Mouse (Mus musculus): ENCODE measurements at regions not wholly inside any gene's neighbourhood (a gene's known extent, or its start where the extent isn't known, plus 50 kb on each side); places are given as distances from the start of the nearest gene placed in this dataset.

DNA sequence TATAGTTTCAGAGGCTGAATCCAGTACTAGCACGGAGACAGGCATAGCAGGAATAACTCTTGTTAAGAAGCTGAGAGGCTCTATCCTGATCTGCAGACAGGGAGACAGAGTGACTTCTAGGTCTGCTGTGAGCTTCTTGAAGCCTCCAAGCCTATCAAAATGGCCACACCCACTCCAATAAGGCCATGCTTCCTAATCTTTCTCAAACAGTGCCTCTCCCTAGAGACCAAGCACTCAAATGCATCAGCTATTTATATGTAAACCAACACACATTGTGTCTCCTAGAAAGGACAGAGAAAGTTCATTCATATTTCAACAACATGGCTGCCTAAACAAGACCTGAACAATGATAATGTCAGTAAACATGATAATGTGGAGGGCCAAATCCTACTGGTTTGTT, 384.2 kb downstream of the Tfec start:
- H3K9me3 ChIP-seq (ENCODE audit: control insufficient read depth, low read length), result no peaks in the 10 kb centered on the region
- ATAC-seq, result no peak

DNA sequence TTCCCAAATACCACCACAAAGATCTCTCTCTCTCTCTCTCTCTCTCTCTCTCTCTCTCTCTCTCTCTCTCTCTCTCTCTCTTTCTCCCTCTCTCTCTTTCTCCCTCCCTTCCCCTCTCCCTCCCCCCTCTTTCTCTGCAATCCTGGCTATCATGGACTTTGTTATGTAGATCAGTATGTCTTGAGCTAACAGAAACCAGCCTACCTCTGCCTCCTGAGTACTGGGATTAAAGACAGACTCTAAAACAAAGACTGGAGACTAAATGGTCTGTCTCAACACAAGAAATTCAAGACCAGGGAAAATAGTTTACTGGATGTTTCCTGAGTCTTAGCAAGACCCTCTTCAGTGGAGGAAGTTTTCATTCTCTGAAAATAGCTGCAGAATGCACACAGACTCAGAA, 384.7 kb downstream of the Tfec start:
- H3K4me1 ChIP-seq (replicated peaks; ENCODE audit: control insufficient read depth, insufficient read depth, low read length), result no peaks in the 10 kb centered on the region
- H3K27ac ChIP-seq (ENCODE audit: low read length), result no peak overlapping the region
- H3K9ac ChIP-seq (replicated peaks; ENCODE audit: low read depth, low read length), result no peak overlapping the region
- no peak overlapping the region for H3K4me2 ChIP-seq (ENCODE audit: low read length)
- no peak for ATAC-seq
- no peaks in the 10 kb centered on the region for H3K36me3 ChIP-seq (ENCODE audit: control insufficient read depth, insufficient read depth)
- H3K9me3 ChIP-seq (ENCODE audit: control insufficient read depth, low read length), result no peaks in the 10 kb centered on the region
- H3K4me3 ChIP-seq (replicated peaks; ENCODE audit: low read length), result no peak overlapping the region
- H3K27me3 ChIP-seq (replicated peaks; ENCODE audit: control insufficient read depth, insufficient read depth, low read length), result no peaks in the 10 kb centered on the region

More for the DNA sequence above, 384.2 kb downstream of the Tfec start:
- H3K4me3 ChIP-seq (replicated peaks; ENCODE audit: low read length), result no peak overlapping the region
- no peaks in the 10 kb centered on the region for H3K27me3 ChIP-seq (replicated peaks; ENCODE audit: control insufficient read depth, insufficient read depth, low read length)
- no peak overlapping the region for H3K27ac ChIP-seq (ENCODE audit: low read length)
- WGBS, result 52% methylated on average over 1 of the region's 1 CpGs
- H3K9ac ChIP-seq (replicated peaks; ENCODE audit: low read depth, low read length), result no peak overlapping the region
- H3K4me2 ChIP-seq (ENCODE audit: low read length), result no peak overlapping the region
- H3K36me3 ChIP-seq (ENCODE audit: control insufficient read depth, insufficient read depth), result no peaks in the 10 kb centered on the region
- H3K4me1 ChIP-seq (replicated peaks; ENCODE audit: control insufficient read depth, insufficient read depth, low read length), result no peaks in the 10 kb centered on the region

DNA sequence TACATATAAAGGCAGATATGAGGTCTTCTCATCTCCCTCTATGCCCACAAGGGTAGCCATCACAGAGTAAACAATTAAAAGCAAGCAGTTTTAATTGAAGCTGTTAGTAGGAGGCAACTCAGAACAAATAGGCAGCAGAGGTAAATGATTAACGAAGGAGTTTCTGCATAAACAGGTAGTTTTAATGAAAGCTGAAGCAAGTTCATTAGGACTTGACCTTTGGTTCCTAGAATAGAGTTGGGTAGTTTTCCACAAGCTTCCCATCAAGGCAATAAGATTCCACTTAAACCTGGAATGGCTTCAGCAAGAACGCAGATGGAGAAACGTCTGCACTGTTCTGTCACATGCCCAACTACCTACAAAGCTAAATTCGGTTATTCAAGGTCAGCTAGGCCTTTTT, 394.4 kb downstream of the Tfec start:
- Histone ChIP-seq H3K4me1 (replicated peaks; ENCODE audit: control insufficient read depth, insufficient read depth, low read length) (no peaks in the 10 kb centered on the region), H3K36me3 (ENCODE audit: control insufficient read depth, insufficient read depth) (no peaks in the 10 kb centered on the region), H3K27me3 (replicated peaks; ENCODE audit: control insufficient read depth, insufficient read depth, low read length) (no peaks in the 10 kb centered on the region), H3K9me3 (ENCODE audit: control insufficient read depth, low read length) (0 out of 2 replicates have a peak, but pooled peaks cover 5% of the 10 kb centered on the region), H3K4me2 (ENCODE audit: low read length) (no peak overlapping the region), H3K9ac (replicated peaks; ENCODE audit: low read depth, low read length) (no peak overlapping the region), H3K27ac (ENCODE audit: low read length) (no peak overlapping the region), H3K4me3 (replicated peaks; ENCODE audit: low read length) (no peak overlapping the region)
- ATAC-seq, result no peak
- 76% methylated on average over 4 of the region's 4 CpGs for WGBS

DNA sequence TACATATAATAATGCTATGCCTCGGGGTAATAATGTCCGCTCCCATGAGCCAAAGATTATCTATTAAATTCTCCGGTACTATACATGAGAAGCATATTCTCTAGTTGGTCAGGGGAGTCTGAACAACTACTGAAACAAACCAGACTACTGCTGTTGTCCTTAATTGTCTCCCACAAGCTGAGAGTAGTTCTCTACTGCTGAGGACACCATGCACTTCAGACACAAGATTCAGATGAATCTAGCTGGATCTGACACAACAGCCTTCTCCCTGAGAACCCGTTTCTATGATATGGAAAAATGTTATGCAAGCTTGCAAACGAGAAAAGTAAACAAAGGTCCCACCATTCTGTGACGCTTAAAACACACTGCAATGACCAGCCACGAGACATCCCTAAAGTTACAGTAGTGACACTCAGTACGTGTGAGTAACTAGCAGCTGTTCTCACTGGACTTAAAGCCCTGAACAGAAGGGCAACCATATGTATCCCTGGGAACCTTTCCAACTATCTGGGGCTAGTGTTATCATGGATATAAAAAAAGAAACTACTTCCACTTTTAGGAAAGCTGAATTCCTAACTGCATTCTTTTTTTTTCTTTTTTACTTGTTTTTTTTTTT, 411.1 kb downstream of the Tfec start:
- H3K9me3 ChIP-seq (ENCODE audit: control insufficient read depth, low read length), result no peaks in the 10 kb centered on the region
- no peak overlapping the region for H3K27ac ChIP-seq (ENCODE audit: low read length)
- peak; percentile 86 for ATAC-seq
- no peak overlapping the region for H3K4me3 ChIP-seq (replicated peaks; ENCODE audit: low read length)
- WGBS, result 68% methylated on average over 8 of the region's 8 CpGs
- no peaks in the 10 kb centered on the region for H3K36me3 ChIP-seq (ENCODE audit: control insufficient read depth, insufficient read depth)
- no peak overlapping the region for H3K4me2 ChIP-seq (ENCODE audit: low read length)
- no peak overlapping the region for H3K9ac ChIP-seq (replicated peaks; ENCODE audit: low read depth, low read length)
- no peaks in the 10 kb centered on the region for H3K4me1 ChIP-seq (replicated peaks; ENCODE audit: control insufficient read depth, insufficient read depth, low read length)
- no peaks in the 10 kb centered on the region for H3K27me3 ChIP-seq (replicated peaks; ENCODE audit: control insufficient read depth, insufficient read depth, low read length)

DNA sequence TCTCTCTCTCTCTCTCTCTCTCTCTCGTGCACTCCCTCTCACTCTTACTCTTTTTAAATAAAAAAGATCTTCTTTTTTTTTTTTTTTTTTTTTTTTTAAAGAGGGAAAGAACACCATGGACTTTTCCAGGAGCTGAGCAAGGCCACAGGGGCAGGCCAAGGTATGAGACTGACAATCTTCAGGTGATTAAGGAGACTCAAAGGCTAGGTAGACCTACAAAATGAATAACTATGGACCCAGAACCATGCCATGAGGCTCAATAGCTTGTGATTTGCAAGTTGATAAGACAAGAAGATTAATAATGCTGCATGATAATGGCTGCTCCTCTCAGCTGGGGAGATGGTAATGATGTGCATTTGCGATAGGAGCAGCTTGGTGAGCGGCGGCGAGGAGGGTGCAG, 414.9 kb downstream of the Tfec start:
- no peak for ATAC-seq
- Histone ChIP-seq H3K9me3 (ENCODE audit: control insufficient read depth, low read length) (no peaks in the 10 kb centered on the region), H3K27ac (ENCODE audit: low read length) (no peak overlapping the region), H3K27me3 (replicated peaks; ENCODE audit: control insufficient read depth, insufficient read depth, low read length) (no peaks in the 10 kb centered on the region), H3K9ac (replicated peaks; ENCODE audit: low read depth, low read length) (no peak overlapping the region), H3K4me3 (replicated peaks; ENCODE audit: low read length) (no peak overlapping the region), H3K36me3 (ENCODE audit: control insufficient read depth, insufficient read depth) (no peaks in the 10 kb centered on the region), H3K4me2 (ENCODE audit: low read length) (no peak overlapping the region), H3K4me1 (replicated peaks; ENCODE audit: control insufficient read depth, insufficient read depth, low read length) (no peaks in the 10 kb centered on the region)
- WGBS, result 63% methylated on average over 5 of the region's 5 CpGs

DNA sequence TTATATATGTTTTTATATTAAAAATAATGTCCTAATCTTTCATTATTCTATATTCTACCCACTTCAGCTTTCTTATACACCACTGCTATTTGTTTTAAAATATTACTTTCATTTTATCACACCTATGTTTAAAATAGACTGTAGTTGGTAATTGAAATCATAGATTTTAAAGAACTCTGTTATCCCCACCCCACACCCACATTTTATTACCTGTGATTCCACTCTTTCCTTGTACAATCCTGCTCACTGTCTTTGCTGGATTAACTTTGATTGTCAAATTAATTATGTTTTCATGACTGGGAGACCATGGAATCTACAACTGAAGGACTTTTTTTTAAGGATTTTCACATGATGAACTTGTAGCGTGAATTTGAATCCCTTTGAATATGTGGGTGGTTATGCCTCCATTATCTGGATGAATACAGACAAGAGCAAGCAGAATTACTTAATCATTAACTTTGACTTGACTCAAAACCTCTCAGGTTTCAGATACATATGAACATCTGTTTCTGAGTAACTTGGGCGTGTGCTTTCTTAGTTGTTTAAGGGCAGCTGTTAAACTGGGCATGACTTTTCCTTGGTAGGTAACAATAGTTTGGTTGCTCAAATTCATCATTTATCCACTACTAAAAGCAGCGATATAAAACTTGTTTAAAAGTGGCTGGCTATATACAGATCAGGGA, 429.4 kb downstream of the Tfec start:
- H3K27ac ChIP-seq (ENCODE audit: low read length), result no peak overlapping the region
- H3K9me3 ChIP-seq (ENCODE audit: control insufficient read depth, low read length), result no peaks in the 10 kb centered on the region
- no peaks in the 10 kb centered on the region for H3K4me1 ChIP-seq (replicated peaks; ENCODE audit: control insufficient read depth, insufficient read depth, low read length)
- no peak overlapping the region for H3K9ac ChIP-seq (replicated peaks; ENCODE audit: low read depth, low read length)
- H3K4me2 ChIP-seq (ENCODE audit: low read length), result no peak overlapping the region
- H3K36me3 ChIP-seq (ENCODE audit: control insufficient read depth, insufficient read depth), result no peaks in the 10 kb centered on the region
- no peak for ATAC-seq
- WGBS, result 88% methylated on average over 3 of the region's 3 CpGs
- H3K27me3 ChIP-seq (replicated peaks; ENCODE audit: control insufficient read depth, insufficient read depth, low read length), result no peaks in the 10 kb centered on the region
- no peak overlapping the region for H3K4me3 ChIP-seq (replicated peaks; ENCODE audit: low read length)

DNA sequence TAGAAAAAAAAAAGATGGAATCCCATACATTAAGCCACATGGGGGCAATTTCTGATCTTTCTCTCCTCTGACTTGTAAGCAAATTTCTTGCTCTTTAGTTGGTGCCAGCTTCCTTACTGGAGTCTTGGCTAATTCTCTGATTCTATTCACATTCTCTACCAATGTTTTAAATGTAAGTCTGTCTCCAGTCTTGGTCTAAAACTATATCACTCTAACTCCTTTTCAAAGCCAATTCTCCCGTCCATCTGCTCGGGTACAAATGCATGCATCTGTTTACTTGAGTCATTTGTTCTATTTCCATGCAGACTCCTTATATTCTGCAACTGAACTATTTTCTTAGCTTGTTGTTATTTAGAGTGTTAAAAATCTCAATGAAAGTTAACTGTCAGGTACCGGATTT, 440.0 kb downstream of the Tfec start:
- H3K4me3 ChIP-seq (replicated peaks; ENCODE audit: low read length), result no peak overlapping the region
- no peak overlapping the region for H3K4me2 ChIP-seq (ENCODE audit: low read length)
- no peaks in the 10 kb centered on the region for H3K9me3 ChIP-seq (ENCODE audit: control insufficient read depth, low read length)
- H3K27me3 ChIP-seq (replicated peaks; ENCODE audit: control insufficient read depth, insufficient read depth, low read length), result no peaks in the 10 kb centered on the region
- 63% methylated on average over 3 of the region's 3 CpGs for WGBS
- peak; percentile 75 for ATAC-seq
- no peak overlapping the region for H3K27ac ChIP-seq (ENCODE audit: low read length)
- no peaks in the 10 kb centered on the region for H3K36me3 ChIP-seq (ENCODE audit: control insufficient read depth, insufficient read depth)
- no peak overlapping the region for H3K9ac ChIP-seq (replicated peaks; ENCODE audit: low read depth, low read length)
- H3K4me1 ChIP-seq (replicated peaks; ENCODE audit: control insufficient read depth, insufficient read depth, low read length), result no peaks in the 10 kb centered on the region

Measured in forebrain, embryonic 16.5 days (tissue).